Mouse (Mus musculus) ES-E14 (cell line): Measurements from ENCODE around the gene Fam25c. TPM values are rescaled to one million over a fixed set of nuclear protein-coding genes. Genes with fewer than 3 reads are reported as not detected.

Experiments
- DNase-seq: peaks from one replicate; pipeline ENCODE4 v3.0.0-alpha.2; 2013; ENCODE audit warnings: low read depth, low spot score
- H3K27ac ChIP-seq: 2 replicates; pipeline ENCODE4 v1.5.1; 2012; ENCODE audit warnings: low read depth, mild to moderate bottlenecking, low read length, moderate library complexity, mixed read lengths; ENCODE audit not compliant: poor library complexity, insufficient read depth, severe bottlenecking
- H3K36me3 ChIP-seq: 2 replicates; pipeline ENCODE4 v1.6.1; 2012; ENCODE audit warnings: mild to moderate bottlenecking, low read length, moderate library complexity, mixed read lengths; ENCODE audit not compliant: control insufficient read depth, poor library complexity, insufficient read depth, severe bottlenecking
- H3K4me1 ChIP-seq, 2 experiments: fragments of 150-350 bp in 1 of 2; sonication (generic) in 1 of 2; 2 replicates each; pipeline ENCODE4 v1.6.1; 2012; ENCODE audit warnings: low read length in 2 of 2, mild to moderate bottlenecking in 1 of 2, mixed read lengths in 1 of 2; ENCODE audit not compliant: control insufficient read depth in 2 of 2, insufficient read depth in 2 of 2, poor library complexity in 1 of 2
- H3K4me3 ChIP-seq, 2 experiments: fragments of 150-350 bp in 1 of 2; sonication (generic) in 1 of 2; 2 replicates each; pipeline ENCODE4 v1.5.1; 2012; ENCODE audit warnings: low read length in 2 of 2, low read depth in 1 of 2, mild to moderate bottlenecking in 1 of 2, mixed read lengths in 1 of 2; ENCODE audit not compliant: insufficient read depth in 1 of 2, poor library complexity in 1 of 2, severe bottlenecking in 1 of 2
- H3K9ac ChIP-seq: 2 replicates; pipeline ENCODE4 v1.6.1; 2012; ENCODE audit warnings: low read depth, mild to moderate bottlenecking, low read length, mixed read lengths; ENCODE audit not compliant: poor library complexity, insufficient read depth, severe bottlenecking
- H3K9me3 ChIP-seq: fragments of 150-350 bp; sonication (generic); 2 replicates; pipeline ENCODE4 v1.6.1; 2012; ENCODE audit warnings: low read depth, mild to moderate bottlenecking, low read length; ENCODE audit not compliant: control insufficient read depth, insufficient read depth
- CHD2 ChIP-seq: IDR thresholded peaks from 2 replicates; pipeline ENCODE4 v1.6.1; 2014; ENCODE audit warnings: mild to moderate bottlenecking, low read depth, low read length, inconsistent platforms
- HCFC1 ChIP-seq: IDR thresholded peaks from 2 replicates; pipeline ENCODE4 v1.6.1; 2012; ENCODE audit warnings: low read length, inconsistent platforms, borderline replicate concordance; ENCODE audit not compliant: insufficient read depth
- MAFK ChIP-seq: IDR thresholded peaks from 2 replicates; pipeline ENCODE4 v1.6.1; 2014; ENCODE audit warnings: mild to moderate bottlenecking, low read depth, low read length, inconsistent platforms; ENCODE audit not compliant: insufficient read depth
- ZC3H11A ChIP-seq: IDR thresholded peaks from 2 replicates; pipeline ENCODE4 v1.6.1; 2012; ENCODE audit warnings: low read depth, mild to moderate bottlenecking, inconsistent platforms, low read length, borderline replicate concordance
- ZNF384 ChIP-seq: IDR thresholded peaks from 2 replicates; pipeline ENCODE4 v1.6.1; 2012; ENCODE audit warnings: low read depth, low read length, inconsistent platforms
- in situ Hi-C, 2 experiments: fragments of 600-800 bp; cut with MboI; formaldehyde crosslinking; loops; one replicate each; pipeline ENCODE4 v1.15.1; 2025; ENCODE audit warnings: low sequenced_read_pairs in 2 of 2, inconsistent platforms in 1 of 2; ENCODE audit not compliant: unreplicated experiment in 2 of 2
- total RNA-seq: library from RNA; depleted of rRNA; stranded (reverse); fragments of 300-350 nt; gene quantifications from 2 replicates; pipeline ENCODE4 v1.2.3, GENCODE M21; 2012

Fam25c gene
- total RNA-seq, 1 experiment: 145 TPM

GRCm38 (mm10) chr14:34341993-34342392 is 13.2 kb downstream of the Fam25c start:
- Histone ChIP-seq H3K4me3 (no peak overlapping the region), H3K27ac (no peak overlapping the region), H3K9me3 (no peaks in the 10 kb centered on the region), H3K4me1 (peaks cover 0 to 5% of the 10 kb centered on the region in 2 experiments; a peak in 1 of 4 replicates), H3K36me3 (peaks cover 36% of the 10 kb centered on the region), H3K9ac (no peak overlapping the region)
- in situ Hi-C loops: loop anchor here in 1 of 2 experiments (25.0 kb wide), 1 partner anchor 395 kb away; no protein-coding TSS in a partner anchor
- DNase-seq: no peak
- no peak for TF ChIP-seq CHD2
- TF ChIP-seq HCFC1: no peak
- TF ChIP-seq ZC3H11A: no peak
- TF ChIP-seq MAFK: no peak

DNA sequence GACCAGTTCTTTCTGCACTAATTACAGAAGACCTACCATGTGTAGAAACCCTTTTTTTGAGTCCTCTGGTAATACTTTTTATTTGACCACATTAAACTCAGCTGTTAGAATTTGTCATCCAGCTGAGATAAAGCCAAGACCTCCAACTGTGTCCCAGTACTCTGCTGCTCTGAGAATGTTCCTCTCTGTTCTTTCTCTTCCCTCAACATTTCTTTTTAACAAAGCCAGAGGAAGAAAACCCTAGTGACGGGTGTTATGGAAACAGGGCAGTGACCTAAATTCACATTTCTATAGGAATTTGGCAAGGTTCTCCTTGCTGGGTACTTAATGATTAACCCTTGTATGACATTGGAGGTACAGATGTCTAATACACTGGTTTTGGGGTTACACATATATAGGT is 15.8 kb downstream of the Fam25c start:
- TF ChIP-seq HCFC1 (no peak), MAFK (no peak), ZNF384 (no peak), CHD2 (no peak), ZC3H11A (no peak)
- H3K4me1 ChIP-seq: no peaks in the 10 kb centered on the region
- no peak overlapping the region for H3K9ac ChIP-seq
- no peak overlapping the region for H3K4me3 ChIP-seq
- H3K9me3 ChIP-seq: no peaks in the 10 kb centered on the region
- in situ Hi-C loops: loop anchor here in 1 of 2 experiments (25.0 kb wide), 1 partner anchor 398 kb away; no protein-coding TSS in a partner anchor
- H3K27ac ChIP-seq: no peak overlapping the region
- DNase-seq: no peak
- peaks cover 48% of the 10 kb centered on the region for H3K36me3 ChIP-seq

GRCm38 (mm10) chr14:34332476-34332875 is 22.8 kb downstream of the Fam25c start:
- H3K9me3 ChIP-seq: no peaks in the 10 kb centered on the region
- peaks cover 42% of the 10 kb centered on the region for H3K36me3 ChIP-seq
- H3K4me1 ChIP-seq: no peaks in the 10 kb centered on the region
- no peak for DNase-seq
- TF ChIP-seq MAFK: no peak
- TF ChIP-seq ZNF384: no peak
- TF ChIP-seq HCFC1: no peak
- TF ChIP-seq ZC3H11A: no peak
- TF ChIP-seq CHD2: no peak
- H3K27ac ChIP-seq: no peak overlapping the region
- no peak overlapping the region for H3K9ac ChIP-seq
- in situ Hi-C loops: loop anchor here in 1 of 2 experiments (25.0 kb wide), 1 partner anchor 405 kb away; no protein-coding TSS in a partner anchor
- no peak overlapping the region for H3K4me3 ChIP-seq

DNA sequence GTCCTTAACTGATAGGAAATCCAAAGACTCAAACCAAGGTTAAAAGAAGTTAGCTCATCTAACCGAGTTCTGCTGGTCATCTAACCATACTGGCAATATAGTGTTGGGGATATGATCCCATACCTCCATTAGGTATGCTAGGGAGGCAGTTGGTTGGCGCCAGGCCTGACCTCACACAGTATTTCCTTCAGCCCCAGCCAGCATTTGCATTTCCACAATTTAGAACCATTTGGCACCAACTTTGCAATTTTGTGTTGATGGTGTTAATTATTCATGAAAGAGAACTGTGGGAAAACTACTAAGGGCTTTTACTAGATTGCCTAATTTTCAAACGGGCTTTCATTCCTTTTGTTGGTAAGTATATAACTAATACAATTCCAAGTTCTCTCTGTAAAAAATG is 23.3 kb downstream of the Fam25c start:
- in situ Hi-C loops: loop anchor here in 1 of 2 experiments (25.0 kb wide), 1 partner anchor 405 kb away; no protein-coding TSS in a partner anchor
- DNase-seq: no peak
- Histone ChIP-seq H3K4me3 (no peak overlapping the region), H3K27ac (no peak overlapping the region), H3K9me3 (no peaks in the 10 kb centered on the region), H3K4me1 (no peaks in the 10 kb centered on the region), H3K36me3 (peaks cover 40% of the 10 kb centered on the region), H3K9ac (no peak overlapping the region)
- TF ChIP-seq ZNF384: no peak
- TF ChIP-seq ZC3H11A: no peak
- TF ChIP-seq MAFK: no peak
- TF ChIP-seq CHD2: no peak
- no peak for TF ChIP-seq HCFC1
